Mouse (Mus musculus) stomach, postnatal 0 days (tissue): ENCODE measurements around the gene Mast2.

Experiments used
- CTCF ChIP-seq: IDR thresholded peaks from 2 replicates; pipeline ENCODE4 v1.5.1; 2016; ENCODE audit warnings: antibody characterized with exemption, low read depth, mild to moderate bottlenecking, moderate library complexity
- EP300 ChIP-seq: optimal IDR thresholded peaks from 2 replicates; pipeline ENCODE3; 2016; ENCODE audit warnings: antibody characterized with exemption

- TF ChIP-seq CTCF (no peak), EP300 (no peak)
These were observed 111.1 kb downstream of the Mast2 start for GRCm38 (mm10) chr4:116352919-116353318.
